Mouse (Mus musculus): Measurements from ENCODE around the gene S100a5. TPM values are rescaled to one million over a fixed set of nuclear protein-coding genes. Genes with fewer than 3 reads are reported as not detected.

Gene S100a5
- polyA plus RNA-seq, 1 experiment from 2014 or later = not detected

DNA sequence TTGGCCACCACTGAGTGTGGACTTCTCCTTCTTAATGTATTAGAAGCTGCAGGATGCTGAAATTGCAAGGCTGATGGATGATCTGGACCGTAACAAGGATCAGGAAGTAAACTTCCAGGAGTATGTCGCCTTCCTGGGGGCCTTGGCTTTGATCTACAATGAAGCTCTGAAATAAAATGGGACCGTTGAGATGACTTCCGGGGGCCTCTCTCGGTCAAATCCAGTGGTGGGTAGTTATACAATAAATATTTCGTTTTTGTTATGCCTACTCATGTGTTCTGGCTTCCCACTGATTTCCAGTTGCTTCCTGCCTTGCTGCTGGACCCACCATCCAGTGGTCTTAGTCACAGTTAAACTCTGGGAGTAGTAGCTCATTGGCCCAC lies 5.8 kb downstream of the S100a5 start:
- Histone ChIP-seq H3K9ac (ENCODE audit: low read depth, low read length) (no peak overlapping the region), H3K36me3 (ENCODE audit: control insufficient read depth, insufficient read depth, low read length) (no peaks in the 10 kb centered on the region), H3K27ac (ENCODE audit: low read depth, low read length) (no peak overlapping the region), H3K4me1 (ENCODE audit: control insufficient read depth, insufficient read depth, low read length) (no peaks in the 10 kb centered on the region), H3K27me3 (ENCODE audit: control insufficient read depth, insufficient read depth, low read length) (no peaks in the 10 kb centered on the region), H3K9me3 (ENCODE audit: control insufficient read depth, low read length) (no peaks in the 10 kb centered on the region), H3K4me3 (ENCODE audit: low read length) (no peak overlapping the region), H3K4me2 (replicated peaks; ENCODE audit: low read depth, low read length) (peak overlapping the region; percentile 72; the same call in 1 of the 2 replicates)
- ATAC-seq (ENCODE audit: low FRiP score, low TSS enrichment) = no peak
- 76% methylated on average over 6 of the region's 6 CpGs for WGBS

DNA sequence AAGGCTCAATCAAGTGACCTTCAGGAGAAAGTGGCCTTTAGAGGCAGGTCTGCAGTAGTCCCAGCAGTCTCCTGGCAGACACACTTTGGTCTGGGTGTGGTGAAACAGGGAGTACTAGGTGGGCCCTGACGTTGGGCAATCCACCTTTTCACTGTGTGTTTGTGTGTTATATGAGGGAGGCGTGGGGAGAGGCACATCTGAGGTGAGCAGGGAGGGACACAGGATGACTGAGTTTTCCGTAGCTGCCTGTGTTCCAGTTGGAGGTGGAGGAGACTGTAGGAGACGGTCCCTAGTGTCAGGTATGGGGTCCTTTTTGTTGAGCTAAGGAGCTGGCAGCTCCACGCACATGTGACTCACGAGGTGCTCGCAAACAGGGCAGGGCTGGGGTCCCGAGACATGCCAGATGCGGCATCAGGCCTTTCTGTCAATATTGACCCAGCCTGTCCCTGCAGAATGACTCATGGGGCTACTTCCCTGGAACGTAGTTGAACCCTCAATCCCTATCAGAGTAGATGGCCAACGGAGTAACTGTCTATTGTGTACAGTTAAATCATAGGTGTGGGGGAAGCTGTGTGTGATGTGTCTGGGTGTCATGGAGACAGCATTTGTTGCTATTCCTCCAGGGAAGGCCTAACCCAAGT lies 6.4 kb downstream of the S100a5 start:
- Histone ChIP-seq H3K9me3 (ENCODE audit: control insufficient read depth, low read length) (no peaks in the 10 kb centered on the region), H3K9ac (ENCODE audit: low read depth, low read length) (no peak overlapping the region), H3K4me1 (ENCODE audit: control insufficient read depth, insufficient read depth, low read length) (no peaks in the 10 kb centered on the region), H3K36me3 (ENCODE audit: control insufficient read depth, insufficient read depth, low read length) (no peaks in the 10 kb centered on the region), H3K4me3 (ENCODE audit: low read length) (no peak overlapping the region), H3K4me2 (replicated peaks; ENCODE audit: low read depth, low read length) (no peak overlapping the region), H3K27ac (ENCODE audit: low read depth, low read length) (no peak overlapping the region), H3K27me3 (ENCODE audit: control insufficient read depth, insufficient read depth, low read length) (no peaks in the 10 kb centered on the region)
- 77% methylated on average over 11 of the region's 11 CpGs for WGBS
- no peak for ATAC-seq (ENCODE audit: low FRiP score, low TSS enrichment)

DNA sequence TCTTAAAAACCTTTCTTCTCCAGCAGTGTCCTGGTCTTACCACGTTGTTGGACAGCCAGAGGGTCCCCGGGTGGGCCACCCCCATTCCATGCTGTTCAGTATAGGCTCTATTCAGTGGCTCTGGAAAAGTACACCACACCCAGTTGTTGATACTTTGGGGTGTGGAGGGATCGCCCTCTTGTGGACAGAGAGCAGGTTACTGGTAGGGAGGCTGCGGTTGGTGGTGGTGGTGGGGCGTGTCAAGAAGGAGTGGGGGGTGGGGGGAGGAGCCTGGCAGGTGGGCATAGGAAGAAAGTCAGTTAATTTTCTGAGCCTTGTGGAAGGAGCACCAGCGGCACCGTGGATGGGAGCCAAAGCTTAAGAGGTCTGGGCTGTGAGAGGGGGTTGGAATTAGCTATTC lies 7.1 kb downstream of the S100a5 start:
- no peaks in the 10 kb centered on the region for H3K36me3 ChIP-seq (ENCODE audit: control insufficient read depth, insufficient read depth, low read length)
- no peak overlapping the region for H3K4me2 ChIP-seq (replicated peaks; ENCODE audit: low read depth, low read length)
- no peak overlapping the region for H3K9ac ChIP-seq (ENCODE audit: low read depth, low read length)
- WGBS = 9% methylated on average over 7 of the region's 7 CpGs
- H3K9me3 ChIP-seq (ENCODE audit: control insufficient read depth, low read length) = no peaks in the 10 kb centered on the region
- no peak overlapping the region for H3K4me3 ChIP-seq (ENCODE audit: low read length)
- no peaks in the 10 kb centered on the region for H3K27me3 ChIP-seq (ENCODE audit: control insufficient read depth, insufficient read depth, low read length)
- H3K27ac ChIP-seq (ENCODE audit: low read depth, low read length) = no peak overlapping the region
- peak; percentile 68 for ATAC-seq (ENCODE audit: low FRiP score, low TSS enrichment)
- H3K4me1 ChIP-seq (ENCODE audit: control insufficient read depth, insufficient read depth, low read length) = no peaks in the 10 kb centered on the region

DNA sequence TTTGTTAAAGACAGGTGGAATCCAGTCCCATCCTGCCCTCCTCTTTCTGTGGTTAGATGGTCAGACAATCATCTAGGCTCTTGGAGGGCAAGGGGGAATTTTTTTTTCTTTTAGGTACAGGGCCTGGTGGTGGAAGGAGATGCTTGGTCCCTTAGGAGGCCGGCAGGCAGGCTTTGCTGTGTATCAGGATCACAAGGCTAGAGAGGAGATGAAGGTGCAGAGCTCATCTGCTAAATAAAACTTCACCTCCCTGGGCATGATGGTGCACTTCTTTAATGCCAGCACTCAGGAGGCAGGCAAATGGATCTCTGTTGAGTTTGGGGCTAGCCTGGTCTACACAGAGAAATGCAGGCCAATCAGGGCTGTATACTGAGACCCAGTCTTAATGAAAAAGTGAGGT lies 7.6 kb downstream of the S100a5 start:
- Histone ChIP-seq H3K27me3 (ENCODE audit: control insufficient read depth, insufficient read depth, low read length) (no peaks in the 10 kb centered on the region), H3K4me3 (ENCODE audit: low read length) (no peak overlapping the region), H3K9ac (ENCODE audit: low read depth, low read length) (no peak overlapping the region), H3K4me2 (replicated peaks; ENCODE audit: low read depth, low read length) (no peak overlapping the region), H3K4me1 (ENCODE audit: control insufficient read depth, insufficient read depth, low read length) (no peaks in the 10 kb centered on the region), H3K9me3 (ENCODE audit: control insufficient read depth, low read length) (no peaks in the 10 kb centered on the region), H3K27ac (ENCODE audit: low read depth, low read length) (no peak overlapping the region), H3K36me3 (ENCODE audit: control insufficient read depth, insufficient read depth, low read length) (no peaks in the 10 kb centered on the region)
- 81% methylated on average over 1 of the region's 1 CpGs for WGBS
- no peak for ATAC-seq (ENCODE audit: low FRiP score, low TSS enrichment)

DNA sequence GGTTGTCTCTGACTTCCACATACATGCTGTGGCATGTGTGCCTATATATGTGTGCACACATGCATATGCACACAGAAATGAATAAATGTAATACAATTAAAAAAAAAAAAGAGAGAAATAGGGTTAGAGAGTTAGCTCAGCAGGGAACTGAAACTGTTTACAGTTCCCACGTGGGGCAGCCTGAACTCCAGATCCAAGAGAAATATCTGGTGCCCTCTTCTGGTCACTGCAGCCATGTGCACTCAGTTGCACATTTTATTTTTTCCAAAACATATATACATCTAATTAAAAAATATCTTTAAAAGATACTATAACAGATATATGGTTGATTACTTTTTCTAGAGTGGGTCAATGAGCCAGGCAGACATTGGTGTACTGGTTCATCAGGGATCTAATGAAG lies 9.3 kb downstream of the S100a5 start:
- no peak overlapping the region for H3K27ac ChIP-seq (ENCODE audit: low read depth, low read length)
- no peak overlapping the region for H3K9ac ChIP-seq (ENCODE audit: low read depth, low read length)
- 19% methylated on average over 1 of the region's 1 CpGs for whole genome bisulfite sequencing
- no peak for ATAC-seq (ENCODE audit: low FRiP score, low TSS enrichment)
- H3K27me3 ChIP-seq (ENCODE audit: control insufficient read depth, insufficient read depth, low read length) = no peaks in the 10 kb centered on the region
- no peak overlapping the region for H3K4me2 ChIP-seq (replicated peaks; ENCODE audit: low read depth, low read length)
- H3K9me3 ChIP-seq (ENCODE audit: control insufficient read depth, low read length) = no peaks in the 10 kb centered on the region
- H3K36me3 ChIP-seq (ENCODE audit: control insufficient read depth, insufficient read depth, low read length) = no peaks in the 10 kb centered on the region
- H3K4me1 ChIP-seq (ENCODE audit: control insufficient read depth, insufficient read depth, low read length) = no peaks in the 10 kb centered on the region
- H3K4me3 ChIP-seq (ENCODE audit: low read length) = no peak overlapping the region

DNA sequence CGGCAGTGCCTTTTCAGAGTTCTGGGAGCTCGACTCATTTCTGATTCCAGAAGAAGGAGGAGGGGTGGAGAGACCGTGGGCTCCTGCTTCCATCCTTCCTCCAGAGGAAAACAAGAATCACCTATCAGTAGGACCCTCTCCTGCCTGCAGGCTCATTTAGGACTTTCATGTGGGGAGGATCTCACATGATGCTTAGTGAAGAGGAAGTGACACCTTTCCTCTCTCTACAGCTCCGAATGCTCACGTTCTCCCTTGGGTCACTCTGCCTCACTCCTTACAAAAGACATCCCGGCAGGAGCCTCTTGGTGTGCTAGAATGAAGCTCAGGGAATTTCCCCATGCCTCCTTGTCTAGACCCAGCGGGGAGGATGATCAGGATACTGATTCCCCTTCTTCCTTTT lies 13.2 kb downstream of the S100a5 start:
- Histone ChIP-seq H3K4me1 (ENCODE audit: control insufficient read depth, insufficient read depth, low read length) (peaks cover 7% of the 10 kb centered on the region), H3K27me3 (ENCODE audit: control insufficient read depth, insufficient read depth, low read length) (no peaks in the 10 kb centered on the region), H3K27ac (ENCODE audit: low read depth, low read length) (no peak overlapping the region), H3K4me3 (ENCODE audit: low read length) (no peak overlapping the region), H3K9me3 (ENCODE audit: control insufficient read depth, low read length) (no peaks in the 10 kb centered on the region), H3K36me3 (ENCODE audit: control insufficient read depth, insufficient read depth, low read length) (no peaks in the 10 kb centered on the region), H3K9ac (ENCODE audit: low read depth, low read length) (no peak overlapping the region), H3K4me2 (replicated peaks; ENCODE audit: low read depth, low read length) (no peak overlapping the region)
- ATAC-seq (ENCODE audit: low FRiP score, low TSS enrichment) = no peak
- WGBS = 52% methylated on average over 7 of the region's 7 CpGs

DNA sequence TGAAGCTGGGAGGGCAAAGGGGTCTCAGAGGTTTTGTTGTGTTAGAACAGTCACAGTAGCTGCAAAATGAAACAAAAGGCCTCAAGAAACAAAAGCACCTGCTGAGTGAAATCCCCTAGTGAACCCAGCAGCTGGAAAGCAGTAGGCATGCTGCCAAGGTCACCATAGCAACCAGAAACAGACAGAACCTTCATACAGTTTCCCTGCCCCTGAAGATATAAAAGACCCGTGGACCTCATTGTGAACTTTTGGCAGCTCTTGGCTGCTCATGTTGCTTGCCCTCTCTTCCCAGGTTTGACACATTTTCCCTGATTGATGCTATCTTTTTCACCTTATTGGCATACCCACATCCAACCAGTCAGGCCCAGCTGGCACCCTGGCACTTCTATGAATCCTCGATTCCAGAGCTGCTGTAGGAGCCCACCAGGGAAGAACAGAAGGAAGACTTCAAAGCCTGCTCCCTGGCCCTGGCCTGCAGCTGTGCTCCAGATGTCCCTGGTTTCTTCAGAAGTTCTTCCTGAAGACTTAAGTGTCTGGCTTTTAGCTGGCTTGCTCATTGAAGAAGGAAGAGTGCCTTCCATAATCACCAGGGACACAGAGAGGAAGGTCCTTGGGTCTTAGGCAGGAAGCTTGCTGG lies 15.2 kb downstream of the S100a5 start:
- H3K4me3 ChIP-seq (ENCODE audit: low read length) = no peak overlapping the region
- peaks cover 7% of the 10 kb centered on the region for H3K4me1 ChIP-seq (ENCODE audit: control insufficient read depth, insufficient read depth, low read length)
- H3K36me3 ChIP-seq (ENCODE audit: control insufficient read depth, insufficient read depth, low read length) = no peaks in the 10 kb centered on the region
- H3K4me2 ChIP-seq (replicated peaks; ENCODE audit: low read depth, low read length) = no peak overlapping the region
- ATAC-seq (ENCODE audit: low FRiP score, low TSS enrichment) = peak; percentile 55; the same call in 1 of the 2 replicates
- peak overlapping the region; percentile 7; the same call in 1 of the 2 replicates for H3K9ac ChIP-seq (ENCODE audit: low read depth, low read length)
- no peaks in the 10 kb centered on the region for H3K27me3 ChIP-seq (ENCODE audit: control insufficient read depth, insufficient read depth, low read length)
- no peaks in the 10 kb centered on the region for H3K9me3 ChIP-seq (ENCODE audit: control insufficient read depth, low read length)
- no peak overlapping the region for H3K27ac ChIP-seq (ENCODE audit: low read depth, low read length)
- 29% methylated on average over 2 of the region's 2 CpGs for WGBS

DNA sequence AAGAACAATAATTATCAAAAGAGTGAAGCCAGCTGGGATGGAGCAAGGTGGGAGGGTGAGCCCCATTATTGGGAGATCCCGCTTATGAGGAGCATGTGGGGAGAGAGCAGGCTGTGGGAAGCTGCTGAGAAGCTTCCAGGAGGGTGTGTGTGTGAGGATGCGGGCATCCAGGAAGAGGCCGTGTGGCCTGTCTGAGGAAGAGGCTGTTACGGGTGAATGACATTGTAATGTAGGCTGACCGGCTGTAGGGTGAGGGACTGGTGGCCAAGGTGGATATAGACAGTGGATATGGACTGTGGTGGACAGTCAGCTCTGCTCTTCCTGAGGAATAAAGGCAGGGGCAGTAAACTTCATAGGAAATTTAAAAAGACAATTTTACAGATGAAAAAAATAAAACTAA lies 17.2 kb downstream of the S100a5 start:
- Histone ChIP-seq H3K4me3 (ENCODE audit: low read length) (no peak overlapping the region), H3K9ac (ENCODE audit: low read depth, low read length) (no peak overlapping the region), H3K27ac (ENCODE audit: low read depth, low read length) (no peak overlapping the region), H3K4me2 (replicated peaks; ENCODE audit: low read depth, low read length) (no peak overlapping the region), H3K4me1 (ENCODE audit: control insufficient read depth, insufficient read depth, low read length) (peaks cover 7% of the 10 kb centered on the region), H3K9me3 (ENCODE audit: control insufficient read depth, low read length) (no peaks in the 10 kb centered on the region), H3K36me3 (ENCODE audit: control insufficient read depth, insufficient read depth, low read length) (no peaks in the 10 kb centered on the region), H3K27me3 (ENCODE audit: control insufficient read depth, insufficient read depth, low read length) (no peaks in the 10 kb centered on the region)
- 58% methylated on average over 5 of the region's 5 CpGs for WGBS
- no peak for ATAC-seq (ENCODE audit: low FRiP score, low TSS enrichment)

DNA sequence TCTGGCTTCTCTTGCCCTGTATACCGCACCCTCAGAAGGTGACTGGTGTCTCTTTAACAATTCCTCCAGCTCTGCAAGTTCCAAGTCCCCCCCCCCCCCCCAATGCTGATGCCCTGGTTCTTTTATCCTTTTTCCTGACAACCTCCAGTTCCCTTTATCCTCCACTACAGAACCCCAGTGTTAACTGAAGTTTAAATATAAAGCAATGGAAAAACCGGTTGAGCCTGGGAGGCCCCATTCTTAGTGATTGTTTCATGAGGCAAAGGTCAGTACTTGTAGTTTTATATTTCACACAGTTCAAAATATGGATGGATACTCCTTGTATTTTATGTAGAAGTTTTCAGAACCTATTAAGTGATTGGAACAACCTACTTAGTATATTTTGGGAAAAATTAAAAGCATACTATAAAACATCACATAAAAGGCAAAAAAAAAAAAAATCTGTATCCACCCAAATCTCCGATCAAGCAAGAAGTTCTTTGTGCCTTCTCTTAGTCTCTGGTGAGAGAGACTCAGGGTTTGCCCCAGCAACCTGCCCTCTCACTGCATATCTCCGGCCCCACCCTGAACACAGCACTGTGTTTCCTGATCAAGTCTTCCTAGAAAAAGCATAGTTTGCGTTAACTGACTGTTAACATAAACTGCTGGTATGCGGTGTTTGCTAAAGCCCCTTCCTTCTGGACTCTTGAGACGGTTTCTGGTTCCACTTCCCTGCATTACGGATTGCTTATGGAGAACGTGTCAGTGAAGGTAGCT lies 18.1 kb downstream of the S100a5 start:
- Histone ChIP-seq H3K9ac (ENCODE audit: low read depth, low read length) (no peak overlapping the region), H3K4me2 (replicated peaks; ENCODE audit: low read depth, low read length) (no peak overlapping the region), H3K4me3 (ENCODE audit: low read length) (no peak overlapping the region), H3K27me3 (ENCODE audit: control insufficient read depth, insufficient read depth, low read length) (no peaks in the 10 kb centered on the region), H3K36me3 (ENCODE audit: control insufficient read depth, insufficient read depth, low read length) (no peaks in the 10 kb centered on the region), H3K9me3 (ENCODE audit: control insufficient read depth, low read length) (no peaks in the 10 kb centered on the region), H3K4me1 (ENCODE audit: control insufficient read depth, insufficient read depth, low read length) (peaks cover 7% of the 10 kb centered on the region), H3K27ac (ENCODE audit: low read depth, low read length) (no peak overlapping the region)
- 75% methylated on average over 9 of the region's 9 CpGs for WGBS
- ATAC-seq (ENCODE audit: low FRiP score, low TSS enrichment) = no peak
